Mouse (Mus musculus) brown adipose tissue, adult 24 weeks (tissue): ENCODE data around the gene Aoc3. TPM values are rescaled to one million over a fixed set of nuclear protein-coding genes. Genes with fewer than 3 reads are reported as not detected.
"Not testable (repeated sequence)": the region's sequence is repeated elsewhere in the genome, so short reads cannot be mapped to it uniquely, and the experiment has no call there.

Experiments used
- H3K27ac ChIP-seq: fragments of 200-500 bp; replicated peaks from 2 replicates; pipeline ENCODE4 v1.5.1; 2012; ENCODE audit warnings: low read depth, mild to moderate bottlenecking, low read length
- H3K4me1 ChIP-seq: fragments of 200-500 bp; 2 replicates; pipeline ENCODE4 v1.6.1; 2012; ENCODE audit warnings: low read length, mixed read lengths; ENCODE audit not compliant: control insufficient read depth, insufficient read depth, insufficient read length
- H3K4me3 ChIP-seq: fragments of 200-500 bp; 2 replicates; pipeline ENCODE4 v1.5.1; 2012; ENCODE audit warnings: low read depth, mild to moderate bottlenecking, low read length, moderate library complexity; ENCODE audit not compliant: insufficient read depth
- polyA plus RNA-seq: library from polyadenylated mRNA; stranded (reverse); fragments of >200 nt; gene quantifications from 2 replicates; pipeline ENCODE4 v1.2.4, GENCODE M21; 2012; ENCODE audit not compliant: missing spikeins, insufficient read depth, insufficient read length

Gene Aoc3
- polyA plus RNA-seq, 1 experiment, result 209 TPM

DNA sequence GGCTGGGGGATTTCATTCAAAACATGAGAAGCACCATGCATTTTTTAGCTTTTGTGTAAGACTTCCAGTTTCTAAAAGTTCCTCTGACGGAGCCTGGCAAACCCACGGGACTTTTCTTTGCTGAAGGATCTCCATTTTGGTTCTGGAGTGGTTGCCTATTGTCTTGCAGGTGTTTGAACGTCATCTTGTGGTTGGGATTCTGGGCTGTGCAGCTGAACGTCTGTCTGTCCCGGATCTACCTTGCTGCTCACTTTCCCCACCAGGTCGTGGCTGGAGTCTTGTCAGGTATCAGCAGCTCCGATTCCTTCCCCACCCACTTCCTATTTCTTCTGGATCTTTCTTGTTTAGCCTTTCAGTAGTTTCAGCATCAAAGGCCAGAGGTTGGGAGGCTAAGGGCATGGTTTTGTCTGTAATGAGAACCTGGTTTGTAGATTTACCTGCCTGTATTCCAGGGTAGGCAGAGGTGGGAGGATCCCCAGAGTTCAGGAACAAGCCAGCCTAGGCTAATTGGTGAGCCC lies 44.1 kb downstream of the Aoc3 start:
- 0 out of 2 replicates have a peak, but pooled peaks cover under 1% of the 10 kb centered on the region for H3K4me1 ChIP-seq
- no peak overlapping the region for H3K27ac ChIP-seq
- no peak overlapping the region for H3K4me3 ChIP-seq

DNA sequence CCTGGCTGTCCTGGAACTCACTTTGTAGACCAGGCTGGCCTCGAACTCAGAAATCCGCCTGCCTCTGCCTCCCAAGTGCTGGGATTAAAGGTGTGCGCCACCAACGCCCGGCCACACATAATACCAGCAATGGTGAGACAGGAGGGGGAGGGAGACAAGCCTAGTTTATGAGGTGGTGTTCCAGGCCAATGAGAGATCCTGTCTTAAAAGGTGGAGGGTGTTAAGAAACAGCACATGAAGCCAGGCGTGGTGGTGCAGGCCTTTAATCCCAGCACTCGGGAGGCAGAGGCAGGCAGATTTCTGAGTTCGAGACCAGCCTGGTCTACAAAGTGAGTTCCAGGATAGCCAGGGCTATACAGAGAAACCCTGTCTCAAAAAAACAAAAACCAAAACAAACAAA lies 47.8 kb downstream of the Aoc3 start:
- H3K27ac ChIP-seq, result peak overlapping the region; percentile 92
- H3K4me3 ChIP-seq, H3K4me1 ChIP-seq: not testable (repeated sequence)

DNA sequence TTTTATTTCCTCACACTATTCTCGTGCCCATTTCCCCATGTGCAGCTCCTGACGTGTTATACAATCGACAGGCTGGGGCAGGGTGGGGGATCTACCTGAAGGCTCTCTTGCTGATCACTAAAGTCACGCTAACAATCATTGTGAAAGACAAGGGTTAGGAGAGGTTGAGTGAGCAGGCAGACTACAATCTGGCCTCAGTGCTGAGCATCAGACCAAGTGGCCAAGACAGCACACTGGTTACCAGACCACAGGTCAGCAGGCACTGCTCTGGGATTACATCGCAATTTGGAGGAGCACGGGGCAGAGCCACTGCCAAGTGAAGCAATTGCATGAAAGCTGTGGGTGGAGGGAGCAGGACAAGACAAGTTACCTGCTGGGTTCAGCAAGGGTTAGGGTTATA lies 48.5 kb downstream of the Aoc3 start:
- peak overlapping the region; percentile 92 for H3K27ac ChIP-seq
- no peak overlapping the region for H3K4me3 ChIP-seq
- peaks cover 2% of the 10 kb centered on the region; the same call in 1 of the 2 replicates for H3K4me1 ChIP-seq

DNA sequence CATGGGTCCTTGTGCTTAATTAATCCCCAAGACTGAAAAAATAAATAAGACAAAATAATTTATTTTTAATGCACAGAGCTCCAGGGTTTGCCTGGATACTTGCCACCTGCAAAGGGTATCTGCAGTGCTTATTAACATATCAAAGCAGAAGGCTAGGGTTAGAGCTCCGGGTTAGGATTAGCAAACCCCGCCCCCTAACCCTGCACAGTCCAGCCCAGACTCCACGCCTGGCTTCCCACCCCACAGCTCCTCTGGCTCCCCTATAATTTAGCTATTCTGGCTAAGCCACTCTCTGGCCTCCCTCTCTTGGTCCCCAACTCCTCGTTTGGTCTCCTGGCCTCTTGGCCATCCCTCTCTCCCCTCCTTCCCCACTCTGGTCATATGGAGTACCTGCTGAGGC lies 51.4 kb downstream of the Aoc3 start:
- Histone ChIP-seq H3K27ac (no peak overlapping the region), H3K4me1 (peaks cover 3% of the 10 kb centered on the region; the same call in 1 of the 2 replicates), H3K4me3 (no peak overlapping the region)

Other genes with a start within 250 kb of the Aoc3 start
- gene Coasy, start 248.0 kb upstream of the Aoc3 start, polyA plus RNA-seq, result 98.3 and 102 TPM in 2 replicates
- gene Mlx, start 243.3 kb upstream of the Aoc3 start, polyA plus RNA-seq, result 55.0 and 67.5 TPM in 2 replicates
- gene Psmc3ip, start 235.2 kb upstream of the Aoc3 start, polyA plus RNA-seq, result 1.7 and 3.6 TPM in 2 replicates
- gene Retreg3, start 210.7 kb upstream of the Aoc3 start, polyA plus RNA-seq, result 43.7 and 49.6 TPM in 2 replicates
- gene Tubg1, start 210.7 kb upstream of the Aoc3 start, polyA plus RNA-seq, result 46.6 and 49.2 TPM in 2 replicates
- gene Tubg2, start 174.7 kb upstream of the Aoc3 start, polyA plus RNA-seq, result 1.1 and 1.9 TPM in 2 replicates
- 7.2 and 11.2 TPM in 2 replicates for gene Cntnap1, start 160.1 kb upstream of the Aoc3 start, polyA plus RNA-seq
- 21.8 and 33.6 TPM in 2 replicates for gene Plekhh3, start 159.3 kb upstream of the Aoc3 start, polyA plus RNA-seq
- gene Ccr10, start 155.2 kb upstream of the Aoc3 start, polyA plus RNA-seq, result 1.2 TPM in 1 of 2 replicates, not detected in the other
- 13.3 and 20.7 TPM in 2 replicates for gene Ezh1, start 104.1 kb upstream of the Aoc3 start, polyA plus RNA-seq
- gene Ramp2, start 84.6 kb upstream of the Aoc3 start, polyA plus RNA-seq, result 20.0 and 27.6 TPM in 2 replicates
- gene Vps25, start 76.9 kb upstream of the Aoc3 start, polyA plus RNA-seq, result 109 and 141 TPM in 2 replicates
- gene Wnk4, start 70.0 kb upstream of the Aoc3 start, polyA plus RNA-seq, result not detected in 2 replicates
- gene Cntd1, start 51.6 kb upstream of the Aoc3 start, polyA plus RNA-seq, result 0.75 and 0.79 TPM in 2 replicates
- 134 and 144 TPM in 2 replicates for gene Coa3, start 51.5 kb upstream of the Aoc3 start, polyA plus RNA-seq
- 38.3 and 48.7 TPM in 2 replicates for gene Becn1, start 28.3 kb upstream of the Aoc3 start, polyA plus RNA-seq
- 58.0 and 79.6 TPM in 2 replicates for gene Psme3, start 14.4 kb upstream of the Aoc3 start, polyA plus RNA-seq
- 0.55 TPM in 1 of 2 replicates, not detected in the other for gene Aoc2, start 5.5 kb upstream of the Aoc3 start, polyA plus RNA-seq
- gene G6pc, start 37.0 kb downstream of the Aoc3 start, polyA plus RNA-seq, result not detected in 2 replicates
- gene Aarsd1, start 87.0 kb downstream of the Aoc3 start, polyA plus RNA-seq, result 20.2 and 30.5 TPM in 2 replicates
- 7.1 and 9.8 TPM in 2 replicates for gene Gm27029, start 94.2 kb downstream of the Aoc3 start, polyA plus RNA-seq
- gene Rundc1, start 94.5 kb downstream of the Aoc3 start, polyA plus RNA-seq, result 5.6 and 5.8 TPM in 2 replicates
- 3.8 and 4.2 TPM in 2 replicates for gene Ptges3l, start 94.7 kb downstream of the Aoc3 start, polyA plus RNA-seq
- 376 and 386 TPM in 2 replicates for gene Rpl27, start 111.7 kb downstream of the Aoc3 start, polyA plus RNA-seq
- 14.8 and 19.7 TPM in 2 replicates for gene Ifi35, start 117.8 kb downstream of the Aoc3 start, polyA plus RNA-seq
- 3.7 and 3.8 TPM in 2 replicates for gene Rnd2, start 134.4 kb downstream of the Aoc3 start, polyA plus RNA-seq
- 16.0 and 22.4 TPM in 2 replicates for gene Vat1, start 135.6 kb downstream of the Aoc3 start, polyA plus RNA-seq
- gene Brca1, start 221.3 kb downstream of the Aoc3 start, polyA plus RNA-seq, result 0.48 TPM in 1 of 2 replicates, not detected in the other
- 125 and 139 TPM in 2 replicates for gene Nbr1, start 221.5 kb downstream of the Aoc3 start, polyA plus RNA-seq